Mouse (Mus musculus): ENCODE measurements around the gene Zbtb20.

DNA sequence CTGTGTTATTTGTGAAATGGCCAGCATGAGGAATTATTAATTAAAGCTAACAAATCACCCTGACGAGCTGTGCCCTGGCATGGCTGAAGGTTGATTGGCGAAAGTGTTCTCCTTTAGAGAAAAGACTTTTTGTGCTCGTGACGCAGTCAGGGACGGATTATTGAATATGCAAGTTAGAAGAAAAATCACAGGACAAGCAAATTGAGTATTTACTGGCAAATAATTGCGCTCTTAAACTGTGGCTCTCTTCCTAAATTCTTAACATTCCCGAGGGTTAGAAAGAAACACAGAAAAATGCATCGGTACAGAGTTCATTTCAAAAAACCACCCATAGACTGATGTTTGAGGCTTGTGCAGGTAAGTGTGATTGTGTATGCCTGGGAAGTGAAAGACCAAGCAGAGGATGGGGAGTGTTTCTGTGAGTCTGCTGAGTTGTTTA is 360.1 kb downstream of the Zbtb20 start:
- TF ChIP-seq CTCF (IDR thresholded peaks at IDR 0.05; ENCODE audit: borderline replicate concordance, insufficient read depth, low read length) = no peak
- TF ChIP-seq POLR2A (IDR thresholded peaks at IDR 0.05; ENCODE audit: low read depth, low read length) = no peak
